Mouse (Mus musculus) neural tube, embryonic 12.5 days (tissue): ENCODE results near the gene Xab2. TPM values are rescaled to one million over a fixed set of nuclear protein-coding genes. Genes with fewer than 3 reads are reported as not detected.
A peak's percentile ranks its signal among the peaks of the same experiment; 100 is the strongest.

ENCODE experiments used
- ATAC-seq: fragments of 200-750 bp; cut with Nextera tagmentation; 2 replicates; pipeline ENCODE4 v1.8.0; 2017; ENCODE audit warnings: low read depth, mild to moderate bottlenecking, moderate TSS enrichment, moderate library complexity; ENCODE audit not compliant: low FRiP score
- H3K27ac ChIP-seq: fragments of 300-500 bp; sonication (generic); 2 replicates; pipeline ENCODE4 v1.5.1; 2016
- H3K27me3 ChIP-seq: fragments of 300-500 bp; sonication (generic); replicated peaks from 2 replicates; pipeline ENCODE4 v1.6.1; 2016; ENCODE audit warnings: mild to moderate bottlenecking
- H3K36me3 ChIP-seq: fragments of 300-500 bp; sonication (generic); 2 replicates; pipeline ENCODE4 v1.6.1; 2016; ENCODE audit warnings: mild to moderate bottlenecking
- H3K4me1 ChIP-seq: fragments of 300-500 bp; sonication (generic); 2 replicates; pipeline ENCODE4 v1.6.1; 2016
- H3K4me2 ChIP-seq: fragments of 300-500 bp; sonication (generic); replicated peaks from 2 replicates; pipeline ENCODE4 v1.6.1; 2016; ENCODE audit warnings: mild to moderate bottlenecking
- H3K4me3 ChIP-seq: fragments of 300-500 bp; sonication (generic); 2 replicates; pipeline ENCODE4 v1.5.1; 2016
- H3K9ac ChIP-seq: fragments of 300-500 bp; sonication (generic); 2 replicates; pipeline ENCODE4 v1.6.1; 2016; ENCODE audit warnings: mild to moderate bottlenecking
- H3K9me3 ChIP-seq: fragments of 300-500 bp; sonication (generic); 2 replicates; pipeline ENCODE4 v1.6.1; 2016; ENCODE audit warnings: mild to moderate bottlenecking
- WGBS: fragments of 180-500 bp; shearing (Covaris S2); methylation state at CpG from one replicate; pipeline ENCODE4 v1.1.7; 2016; 5-methylcytosine and 5-hydroxymethylcytosine counted together
- polyA plus RNA-seq: library from polyadenylated mRNA; unstranded; fragments of >200 nt; fragmentation: Nextera tagmentation; extraction: Ambion mirVana; gene quantifications from 2 replicates; pipeline ENCODE4 v1.2.1, GENCODE M21; 2016

Xab2 gene
- polyA plus RNA-seq, result 62.3 and 67.2 TPM in 2 replicates

DNA sequence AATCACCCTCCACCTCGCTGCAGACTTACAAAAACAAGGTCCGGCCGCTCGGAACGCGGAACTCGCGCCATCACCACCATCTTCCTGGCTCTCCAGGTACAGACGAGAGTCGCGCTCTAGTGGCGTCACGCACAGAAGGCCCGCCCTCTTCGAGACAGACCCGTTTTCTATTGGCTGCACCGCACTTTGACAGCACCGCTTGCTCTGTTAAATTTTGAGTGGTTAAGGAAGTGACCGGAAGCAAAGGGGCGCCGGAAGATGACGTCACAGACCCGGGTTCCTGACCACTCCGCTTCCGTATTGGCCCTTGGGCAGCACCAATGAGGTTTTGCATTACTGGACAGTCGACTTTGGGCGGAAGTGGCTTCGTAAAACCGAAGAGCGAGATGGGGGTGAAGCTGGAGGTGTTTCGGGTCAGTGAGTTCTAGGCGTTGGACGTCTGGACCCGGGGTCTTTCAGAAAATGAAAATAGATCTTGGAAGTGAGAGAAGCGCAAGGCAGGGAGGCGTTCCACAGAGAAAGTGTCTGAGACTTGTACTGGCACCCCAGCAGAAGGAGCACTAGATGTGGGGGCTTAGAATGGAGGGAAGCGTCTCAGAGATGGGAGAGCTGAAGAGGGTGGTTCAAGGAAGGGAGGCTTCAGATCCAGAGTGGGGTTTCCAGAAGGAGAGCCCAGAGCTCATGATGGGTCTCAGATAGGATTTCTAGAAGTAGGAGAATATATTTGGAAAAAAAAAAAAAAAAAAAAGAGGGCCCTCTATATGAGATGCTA lies at the start of gene Xab2, which contains the start of gene Pet100:
Xab2 (minus strand) TSS at position 118 of the 772 bp plus-strand sequence.
Pet100 (plus strand) TSS at position 350 of the 772 bp plus-strand sequence.
- H3K4me3 ChIP-seq, result peak within 1 kb of the TSS; percentile 82
- no peaks in the 10 kb centered on the region for H3K9me3 ChIP-seq
- ATAC-seq, result peak; percentile 97
- peak within 1 kb of the TSS; percentile 72 for H3K9ac ChIP-seq
- no peak within 1 kb of the TSS for H3K27ac ChIP-seq
- peak within 1 kb of the TSS; percentile 80 for H3K4me2 ChIP-seq
- H3K27me3 ChIP-seq, result no peaks in the 10 kb centered on the region
- peaks cover 23% of the 10 kb centered on the region for H3K36me3 ChIP-seq
- under 1% methylated on average over 37 of the region's 37 CpGs for WGBS
- H3K4me1 ChIP-seq, result peaks cover 17% of the 10 kb centered on the region

DNA sequence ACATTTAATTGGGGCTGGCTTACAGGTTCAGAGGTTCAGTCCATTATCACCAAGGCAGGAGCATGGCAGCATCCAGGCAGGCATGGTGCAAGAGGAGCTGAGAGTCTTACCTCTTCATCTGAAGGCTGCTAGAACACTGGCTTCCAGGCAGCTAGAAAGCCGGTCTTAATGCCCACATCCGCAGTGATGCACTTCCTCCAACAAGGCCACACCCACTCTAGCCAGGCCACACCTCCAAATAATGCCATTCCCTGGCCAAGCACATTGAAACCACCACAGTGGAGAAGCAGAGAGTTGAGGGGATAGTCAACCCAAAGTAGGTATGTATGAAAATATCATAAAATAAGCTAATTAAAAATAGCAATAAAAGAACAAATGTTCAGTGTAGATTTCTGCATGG lies 49.3 kb upstream of the Xab2 start:
- Histone ChIP-seq H3K4me1 (no peaks in the 10 kb centered on the region), H3K27ac (no peak overlapping the region), H3K4me2 (no peak overlapping the region), H3K36me3 (no peaks in the 10 kb centered on the region), H3K4me3 (no peak overlapping the region), H3K9me3 (no peaks in the 10 kb centered on the region), H3K27me3 (no peaks in the 10 kb centered on the region), H3K9ac (no peak overlapping the region)
- ATAC-seq, result no peak
- 86% methylated on average over 2 of the region's 2 CpGs for WGBS

DNA sequence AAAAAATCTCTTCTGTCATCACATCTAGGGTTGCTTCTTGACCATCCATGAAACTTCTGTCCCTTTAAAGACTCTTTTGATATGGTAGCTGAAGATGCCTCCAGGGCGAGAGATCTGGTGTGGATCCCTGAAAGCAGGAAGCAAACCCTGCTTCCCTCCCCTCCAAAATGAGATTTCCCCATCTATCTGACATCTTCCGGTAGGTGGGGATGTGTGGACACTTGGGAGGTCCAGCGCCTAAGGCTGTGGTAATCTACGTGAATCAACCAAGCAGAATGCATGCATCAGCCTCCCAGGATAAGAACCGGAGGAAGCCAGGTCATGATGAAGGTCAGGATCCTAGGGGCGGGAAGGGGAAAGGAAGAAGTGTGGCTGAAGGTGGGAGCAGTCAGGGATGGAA lies 44.4 kb upstream of the Xab2 start, which contains the start of gene Mcemp1:
Mcemp1 (plus strand) TSS at position 248 of the 400 bp plus-strand sequence.
- 85% methylated on average over 6 of the region's 6 CpGs for WGBS

DNA sequence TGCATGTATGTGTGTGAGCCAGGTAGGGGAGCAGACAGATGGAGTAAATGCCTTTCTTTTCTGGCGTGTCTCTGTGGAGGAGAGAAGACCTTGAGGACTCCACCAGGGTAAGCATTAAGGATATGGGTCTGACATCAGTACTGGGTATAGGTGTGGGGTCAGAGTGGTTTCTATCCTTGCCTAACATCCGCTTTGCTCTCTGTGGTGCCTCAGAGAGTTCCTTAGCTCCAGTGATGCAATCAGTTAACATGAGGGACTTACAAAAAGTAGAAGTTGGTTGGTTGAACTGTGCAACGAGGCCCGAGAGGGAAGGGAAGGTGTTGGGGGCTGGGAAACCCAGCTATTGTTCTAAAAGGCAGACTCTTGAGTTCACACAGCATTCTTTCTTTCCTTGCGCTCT lies 43.3 kb upstream of the Xab2 start:
- WGBS, result 69% methylated on average over 5 of the region's 5 CpGs
- Histone ChIP-seq H3K9me3 (no peaks in the 10 kb centered on the region), H3K36me3 (no peaks in the 10 kb centered on the region), H3K4me2 (no peak overlapping the region), H3K27me3 (no peaks in the 10 kb centered on the region), H3K4me3 (no peak overlapping the region), H3K27ac (no peak overlapping the region), H3K9ac (no peak overlapping the region), H3K4me1 (no peaks in the 10 kb centered on the region)
- no peak for ATAC-seq

More for the DNA sequence above, 44.4 kb upstream of the Xab2 start, which contains the start of gene Mcemp1:
- Histone ChIP-seq H3K4me2 (no peak within 1 kb of the TSS), H3K27ac (no peak within 1 kb of the TSS), H3K4me1 (no peaks in the 10 kb centered on the region), H3K36me3 (no peaks in the 10 kb centered on the region), H3K9ac (no peak within 1 kb of the TSS), H3K4me3 (no peak within 1 kb of the TSS), H3K27me3 (no peaks in the 10 kb centered on the region), H3K9me3 (no peaks in the 10 kb centered on the region)
- ATAC-seq, result no peak

DNA sequence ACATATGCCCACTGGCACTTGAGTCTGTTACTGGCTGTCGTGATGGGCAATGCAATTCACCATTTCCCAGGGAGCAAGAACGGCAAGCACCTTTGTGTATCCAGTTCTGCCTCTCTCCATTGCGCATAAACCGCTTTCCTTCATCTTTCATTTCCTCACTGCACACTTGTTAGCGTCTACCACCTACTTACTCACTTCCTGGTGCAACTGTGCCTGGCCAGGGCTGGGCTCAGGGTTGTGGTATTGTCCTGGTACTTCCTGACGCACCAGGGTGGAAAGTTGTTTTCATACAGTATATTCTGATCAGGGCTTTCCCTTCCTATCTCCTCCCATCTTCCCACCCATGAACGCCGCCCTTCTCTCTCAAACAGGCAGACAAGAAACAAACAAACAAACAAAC lies 39.8 kb upstream of the Xab2 start:
- Histone ChIP-seq H3K27ac (no peak overlapping the region), H3K36me3 (no peaks in the 10 kb centered on the region), H3K9ac (no peak overlapping the region), H3K27me3 (no peaks in the 10 kb centered on the region), H3K4me3 (no peak overlapping the region), H3K4me2 (no peak overlapping the region), H3K9me3 (no peaks in the 10 kb centered on the region), H3K4me1 (peaks cover 6% of the 10 kb centered on the region)
- WGBS, result 81% methylated on average over 8 of the region's 8 CpGs
- ATAC-seq, result no peak

DNA sequence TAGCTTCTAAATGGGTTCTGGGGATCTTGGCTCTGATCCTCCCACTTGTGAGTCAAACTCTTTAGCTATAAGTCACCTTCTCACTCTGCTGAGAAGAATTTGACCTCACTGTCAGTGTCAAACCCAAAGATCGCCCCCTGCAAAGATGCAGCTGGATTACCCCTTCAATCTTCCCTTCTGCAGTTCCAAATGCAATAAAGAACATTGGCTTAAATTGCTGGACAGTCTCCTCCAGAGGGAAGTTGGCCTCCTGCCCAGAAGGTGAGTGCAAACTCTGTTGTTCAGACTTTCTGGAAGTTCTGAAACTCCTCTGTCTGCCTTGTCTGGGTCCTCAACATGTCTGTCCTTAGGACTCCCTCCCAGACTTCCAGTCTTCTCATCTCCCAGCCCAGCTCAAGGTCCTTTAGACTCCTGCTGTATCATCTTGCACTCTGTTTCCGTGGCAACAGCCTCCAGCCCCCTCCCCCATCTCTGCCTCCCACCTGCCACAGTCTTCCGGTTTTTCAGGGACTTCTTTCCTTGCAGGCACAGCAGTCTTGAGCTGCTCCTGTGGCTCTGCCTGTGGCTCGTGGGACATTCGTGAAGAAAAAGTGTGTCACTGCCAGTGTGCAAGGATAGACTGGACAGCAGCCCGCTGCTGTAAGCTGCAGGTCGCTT lies 35.7 kb upstream of the Xab2 start:
- Histone ChIP-seq H3K4me2 (peak overlapping the region; percentile 16), H3K9me3 (no peaks in the 10 kb centered on the region), H3K4me1 (peaks cover 6% of the 10 kb centered on the region), H3K36me3 (no peaks in the 10 kb centered on the region), H3K9ac (0 out of 2 replicates have a peak overlapping the region, but pooled peaks have one; percentile 13), H3K27ac (no peak overlapping the region), H3K4me3 (no peak overlapping the region), H3K27me3 (no peaks in the 10 kb centered on the region)
- ATAC-seq, result peak; percentile 45; the same call in 1 of the 2 replicates
- WGBS, result 22% methylated on average over 7 of the region's 7 CpGs

DNA sequence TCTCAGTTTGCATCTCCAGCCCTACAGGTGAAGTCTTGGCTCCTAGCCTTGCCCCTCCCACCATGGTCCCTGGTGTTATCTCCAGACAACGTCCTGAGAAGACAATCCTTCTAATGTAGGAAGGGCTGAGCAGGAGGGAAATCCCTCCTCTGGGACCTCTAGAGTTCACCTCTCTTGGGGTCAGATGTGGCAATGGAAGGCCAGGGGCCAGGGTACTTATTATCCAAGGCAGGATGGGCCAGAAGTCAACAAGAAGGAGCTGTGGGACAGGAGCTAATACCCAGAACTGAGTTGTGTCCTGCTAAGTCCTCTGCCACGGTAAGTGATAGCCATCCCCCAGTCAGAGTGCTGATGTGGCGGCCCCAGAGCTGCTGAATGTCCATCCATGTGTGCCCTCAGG lies 34.4 kb upstream of the Xab2 start, which contains the start of gene Retn:
Retn (plus strand) TSS at position 245 of the 400 bp plus-strand sequence.
- no peaks in the 10 kb centered on the region for H3K9me3 ChIP-seq
- ATAC-seq, result no peak
- no peaks in the 10 kb centered on the region for H3K36me3 ChIP-seq
- H3K27me3 ChIP-seq, result no peaks in the 10 kb centered on the region
- 71% methylated on average over 3 of the region's 3 CpGs for WGBS
- peaks cover 6% of the 10 kb centered on the region for H3K4me1 ChIP-seq
- no peak within 1 kb of the TSS for H3K4me3 ChIP-seq
- H3K27ac ChIP-seq, result no peak within 1 kb of the TSS
- no peak within 1 kb of the TSS for H3K9ac ChIP-seq
- H3K4me2 ChIP-seq, result no peak within 1 kb of the TSS

DNA sequence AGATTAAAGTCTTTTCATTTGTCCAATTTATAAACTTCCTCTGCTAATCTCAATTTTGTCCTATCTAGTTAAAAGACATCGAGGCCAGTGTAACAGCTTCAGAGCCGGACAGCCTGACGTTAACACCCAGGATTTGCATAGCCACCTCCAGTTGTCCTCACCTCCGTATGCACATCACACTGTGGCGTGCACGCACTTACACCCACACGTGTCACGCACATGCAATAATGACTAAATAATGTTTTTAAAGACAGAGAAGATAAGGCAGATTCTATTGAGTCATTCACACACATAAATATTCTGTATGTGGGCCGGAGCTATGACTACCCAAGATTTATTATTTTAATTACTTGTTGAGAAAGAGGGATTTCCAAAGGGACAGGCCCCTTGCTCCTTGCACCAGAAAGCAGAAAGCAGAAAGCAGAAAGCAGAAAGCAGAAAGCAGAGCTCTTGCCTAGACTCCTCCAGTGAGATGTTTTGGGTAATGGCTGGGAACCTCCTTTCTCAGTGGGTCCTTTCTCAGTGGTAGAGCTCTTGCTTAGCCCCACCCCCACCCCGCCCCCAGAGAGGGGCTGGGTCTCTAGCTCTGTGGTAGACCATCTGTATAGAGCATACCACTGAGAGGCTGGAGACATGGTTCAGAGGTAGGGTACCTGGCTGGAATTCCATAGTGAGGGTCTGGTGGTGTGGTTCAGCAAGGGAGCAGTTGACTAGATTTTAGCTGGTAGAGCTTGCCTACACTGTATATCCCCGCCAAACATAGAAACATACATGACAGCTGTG lies 33.8 kb upstream of the Xab2 start:
- H3K9ac ChIP-seq, result no peak overlapping the region
- 72% methylated on average over 11 of the region's 11 CpGs for WGBS
- no peak for ATAC-seq

DNA sequence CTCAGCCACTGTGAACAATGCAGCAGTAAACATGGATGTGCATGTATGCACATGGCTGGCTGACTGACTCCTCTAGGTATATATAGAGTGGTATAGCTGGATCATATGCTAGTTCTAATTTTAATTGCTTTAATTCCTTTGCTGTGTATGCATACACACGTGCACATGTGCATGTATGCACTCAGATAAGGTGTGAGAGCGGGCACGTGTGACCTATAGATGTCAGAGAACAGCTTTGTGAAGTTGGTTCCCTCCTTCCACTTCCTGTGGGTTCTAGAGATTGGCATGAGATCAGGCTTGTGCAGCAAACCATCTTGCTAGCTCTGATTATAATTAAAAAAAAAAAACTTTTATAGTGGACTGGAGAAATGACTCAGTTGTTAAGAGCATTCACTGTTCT lies 31.7 kb upstream of the Xab2 start:
- H3K9ac ChIP-seq, result no peak overlapping the region
- H3K9me3 ChIP-seq, result no peaks in the 10 kb centered on the region
- no peak overlapping the region for H3K4me3 ChIP-seq
- no peak overlapping the region for H3K27ac ChIP-seq
- whole genome bisulfite sequencing, result 68% methylated on average over 3 of the region's 3 CpGs
- no peak overlapping the region for H3K4me2 ChIP-seq
- H3K4me1 ChIP-seq, result peaks cover 6% of the 10 kb centered on the region
- H3K27me3 ChIP-seq, result no peaks in the 10 kb centered on the region
- H3K36me3 ChIP-seq, result no peaks in the 10 kb centered on the region
- no peak for ATAC-seq

More for the DNA sequence above, 33.8 kb upstream of the Xab2 start:
- Histone ChIP-seq H3K4me1 (peaks cover 6% of the 10 kb centered on the region), H3K4me3 (no peak overlapping the region), H3K27ac (no peak overlapping the region), H3K9me3 (no peaks in the 10 kb centered on the region), H3K4me2 (no peak overlapping the region), H3K27me3 (no peaks in the 10 kb centered on the region), H3K36me3 (no peaks in the 10 kb centered on the region)

DNA sequence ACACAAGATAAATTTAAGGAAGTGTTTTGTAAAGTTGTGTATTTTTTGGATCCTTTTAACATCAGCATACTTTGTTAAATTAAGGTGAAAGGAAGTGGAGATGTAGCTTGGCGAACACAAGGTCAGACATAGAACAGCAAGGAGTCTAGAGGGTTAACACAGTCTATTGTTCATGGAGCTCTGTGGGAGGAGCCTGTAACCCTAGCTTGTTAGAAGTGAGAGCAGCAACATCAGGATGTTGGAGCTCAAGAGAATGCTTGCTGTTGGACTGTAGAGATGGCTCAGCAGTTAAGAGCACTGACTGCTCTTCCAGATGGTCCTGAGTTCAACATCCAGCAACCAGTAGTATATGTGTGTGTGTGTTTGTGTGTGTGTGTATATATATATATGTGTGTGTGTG lies 27.9 kb upstream of the Xab2 start:
- H3K4me1 ChIP-seq, result no peaks in the 10 kb centered on the region
- ATAC-seq, result no peak
- no peak overlapping the region for H3K9ac ChIP-seq
- no peaks in the 10 kb centered on the region for H3K9me3 ChIP-seq
- no peak overlapping the region for H3K27ac ChIP-seq
- H3K27me3 ChIP-seq, result 0 out of 2 replicates have a peak, but pooled peaks cover 2% of the 10 kb centered on the region
- no peak overlapping the region for H3K4me3 ChIP-seq
- no peaks in the 10 kb centered on the region for H3K36me3 ChIP-seq
- no peak overlapping the region for H3K4me2 ChIP-seq
- WGBS, result 36% methylated on average over 1 of the region's 1 CpGs

DNA sequence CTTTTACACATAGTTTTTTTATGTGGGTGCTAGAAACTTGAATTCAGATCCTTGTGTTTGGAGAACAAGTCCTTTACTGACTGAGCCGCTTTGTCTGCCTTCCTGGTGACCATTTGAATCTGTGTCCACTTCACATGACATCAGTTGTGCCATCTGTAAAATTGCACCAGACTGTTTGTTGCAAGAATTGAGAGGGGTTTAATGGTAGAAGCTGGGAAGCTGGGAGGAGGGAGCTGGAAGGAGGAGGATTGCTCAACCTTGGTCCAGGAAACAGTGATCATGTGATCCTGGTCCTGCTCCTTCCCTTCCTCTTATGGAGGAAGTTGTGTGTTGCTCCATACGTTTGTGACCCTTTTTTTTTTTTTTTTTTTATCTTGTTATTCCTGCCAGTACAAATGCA lies 27.2 kb upstream of the Xab2 start:
- no peaks in the 10 kb centered on the region for H3K4me1 ChIP-seq
- no peak for ATAC-seq
- H3K27ac ChIP-seq, result no peak overlapping the region
- no peak overlapping the region for H3K4me2 ChIP-seq
- H3K27me3 ChIP-seq, result 0 out of 2 replicates have a peak, but pooled peaks cover 2% of the 10 kb centered on the region
- no peaks in the 10 kb centered on the region for H3K9me3 ChIP-seq
- 70% methylated on average over 2 of the region's 2 CpGs for WGBS
- no peaks in the 10 kb centered on the region for H3K36me3 ChIP-seq
- no peak overlapping the region for H3K4me3 ChIP-seq
- no peak overlapping the region for H3K9ac ChIP-seq

DNA sequence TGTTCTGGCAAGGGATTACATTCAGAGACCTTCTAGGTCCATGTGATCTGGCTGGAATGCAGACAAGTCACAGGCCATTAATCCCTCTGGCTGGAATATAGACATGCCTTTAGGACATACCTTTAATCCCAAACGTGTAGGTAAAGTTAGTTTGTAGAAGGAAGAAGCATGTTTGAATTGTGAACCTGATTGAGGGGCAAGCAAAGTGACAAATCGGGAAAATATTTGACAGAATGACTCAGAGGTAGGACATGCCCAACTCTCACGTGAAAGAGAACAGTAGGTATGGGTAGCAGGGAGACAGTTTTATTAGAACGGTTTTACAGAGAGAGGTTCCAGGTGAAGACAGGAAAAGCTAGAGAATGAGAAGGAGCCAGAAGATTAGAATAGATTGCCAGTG lies 26.4 kb upstream of the Xab2 start:
- Histone ChIP-seq H3K4me2 (no peak overlapping the region), H3K36me3 (no peaks in the 10 kb centered on the region), H3K9ac (no peak overlapping the region), H3K9me3 (no peaks in the 10 kb centered on the region), H3K27ac (no peak overlapping the region), H3K4me3 (no peak overlapping the region), H3K27me3 (0 out of 2 replicates have a peak, but pooled peaks cover 2% of the 10 kb centered on the region), H3K4me1 (no peaks in the 10 kb centered on the region)
- ATAC-seq, result no peak
- 85% methylated on average over 4 of the region's 4 CpGs for WGBS
